Mouse (Mus musculus) c-Kit-positive CD71-positive TER-119-negative erythroid progenitor cells, embryonic 14.5 days (primary cell): Measurements from ENCODE around the gene Cfap54.

Experiments used
- DNase-seq: peaks from one replicate; pipeline ENCODE4 v3.0.0-alpha.2; 2013; ENCODE audit warnings: low read depth

Cfap54 gene

GRCm38 (mm10) chr10:92937091-92937490 lies 144.3 kb downstream of the Cfap54 start:
- no peak for DNase-seq

GRCm38 (mm10) chr10:92934506-92934905 lies 146.9 kb downstream of the Cfap54 start:
- no peak for DNase-seq

GRCm38 (mm10) chr10:92933616-92934015 lies 147.8 kb downstream of the Cfap54 start:
- DNase-seq, result no peak

- no peak for DNase-seq
These were observed 149.0 kb downstream of the Cfap54 start for GRCm38 (mm10) chr10:92932464-92932863.

GRCm38 (mm10) chr10:92930036-92930435 lies 151.4 kb downstream of the Cfap54 start:
- no peak for DNase-seq

GRCm38 (mm10) chr10:92928256-92928655 lies 153.2 kb downstream of the Cfap54 start:
- no peak for DNase-seq

- no peak for DNase-seq
These were observed 162.9 kb downstream of the Cfap54 start for GRCm38 (mm10) chr10:92918551-92918950.

- DNase-seq, result no peak
These were observed 174.2 kb downstream of the Cfap54 start for GRCm38 (mm10) chr10:92907246-92907645.

GRCm38 (mm10) chr10:92888466-92888865 lies 193.0 kb downstream of the Cfap54 start:
- no peak for DNase-seq

GRCm38 (mm10) chr10:92878000-92878399 lies 203.4 kb downstream of the Cfap54 start:
- DNase-seq, result no peak

GRCm38 (mm10) chr10:92840980-92841379 lies 240.4 kb downstream of the Cfap54 start:
- DNase-seq, result no peak

- no peak for DNase-seq
These were observed 243.8 kb downstream of the Cfap54 start for GRCm38 (mm10) chr10:92837572-92837971.

- DNase-seq, result no peak
These were observed 244.4 kb downstream of the Cfap54 start for GRCm38 (mm10) chr10:92837045-92837444.

GRCm38 (mm10) chr10:92821499-92821898 lies 259.9 kb downstream of the Cfap54 start:
- DNase-seq, result no peak

GRCm38 (mm10) chr10:92818190-92818589 lies 263.2 kb downstream of the Cfap54 start:
- no peak for DNase-seq

GRCm38 (mm10) chr10:92816903-92817302 lies 264.5 kb downstream of the Cfap54 start:
- DNase-seq, result no peak

- DNase-seq, result no peak
These were observed 270.5 kb downstream of the Cfap54 start for GRCm38 (mm10) chr10:92810894-92811293.

GRCm38 (mm10) chr10:92791908-92792307 lies 289.5 kb downstream of the Cfap54 start:
- DNase-seq, result no peak

- DNase-seq, result no peak
These were observed 289.9 kb downstream of the Cfap54 start for GRCm38 (mm10) chr10:92791531-92791900.

- DNase-seq, result no peak
These were observed 290.4 kb downstream of the Cfap54 start for GRCm38 (mm10) chr10:92790893-92791530.

GRCm38 (mm10) chr10:92790247-92790646 lies 291.2 kb downstream of the Cfap54 start:
- no peak for DNase-seq

- no peak for DNase-seq
These were observed 292.9 kb downstream of the Cfap54 start for GRCm38 (mm10) chr10:92788410-92789096.

- DNase-seq, result no peak
These were observed 298.7 kb downstream of the Cfap54 start for GRCm38 (mm10) chr10:92782691-92783090.

GRCm38 (mm10) chr10:92754359-92754758 lies 327.1 kb downstream of the Cfap54 start:
- no peak for DNase-seq
